Mouse (Mus musculus): ENCODE results near the gene Ggt6.

The Ggt6 gene

DNA sequence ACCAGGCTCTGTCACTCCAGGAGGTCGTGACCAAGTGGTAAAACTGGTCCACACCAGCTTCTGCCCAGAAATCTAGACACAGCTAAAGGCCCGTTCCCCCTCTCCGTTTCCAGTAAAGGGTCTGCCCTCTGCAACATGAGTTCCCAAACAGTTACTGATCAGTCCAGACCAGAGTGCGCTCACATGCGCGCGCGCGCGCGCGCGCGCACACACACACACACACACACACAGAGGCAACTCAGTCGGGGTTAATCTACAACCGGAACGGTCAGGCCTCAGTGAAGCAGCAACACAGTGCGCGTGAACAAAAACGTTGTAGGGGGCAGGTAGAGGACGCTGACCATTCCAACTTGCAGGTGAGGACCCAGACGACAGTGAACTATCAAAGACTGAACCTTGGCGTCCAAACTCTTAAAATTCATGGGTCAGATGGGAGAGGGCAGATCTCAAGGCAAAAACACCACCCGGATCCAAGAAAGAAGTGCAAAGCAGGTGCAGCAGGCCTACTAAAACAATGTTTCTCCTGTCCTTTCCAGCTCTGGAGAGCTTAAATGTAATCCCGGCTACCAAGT, 24.7 kb upstream of the Ggt6 start:
- CTCF ChIA-PET = no interaction called here

DNA sequence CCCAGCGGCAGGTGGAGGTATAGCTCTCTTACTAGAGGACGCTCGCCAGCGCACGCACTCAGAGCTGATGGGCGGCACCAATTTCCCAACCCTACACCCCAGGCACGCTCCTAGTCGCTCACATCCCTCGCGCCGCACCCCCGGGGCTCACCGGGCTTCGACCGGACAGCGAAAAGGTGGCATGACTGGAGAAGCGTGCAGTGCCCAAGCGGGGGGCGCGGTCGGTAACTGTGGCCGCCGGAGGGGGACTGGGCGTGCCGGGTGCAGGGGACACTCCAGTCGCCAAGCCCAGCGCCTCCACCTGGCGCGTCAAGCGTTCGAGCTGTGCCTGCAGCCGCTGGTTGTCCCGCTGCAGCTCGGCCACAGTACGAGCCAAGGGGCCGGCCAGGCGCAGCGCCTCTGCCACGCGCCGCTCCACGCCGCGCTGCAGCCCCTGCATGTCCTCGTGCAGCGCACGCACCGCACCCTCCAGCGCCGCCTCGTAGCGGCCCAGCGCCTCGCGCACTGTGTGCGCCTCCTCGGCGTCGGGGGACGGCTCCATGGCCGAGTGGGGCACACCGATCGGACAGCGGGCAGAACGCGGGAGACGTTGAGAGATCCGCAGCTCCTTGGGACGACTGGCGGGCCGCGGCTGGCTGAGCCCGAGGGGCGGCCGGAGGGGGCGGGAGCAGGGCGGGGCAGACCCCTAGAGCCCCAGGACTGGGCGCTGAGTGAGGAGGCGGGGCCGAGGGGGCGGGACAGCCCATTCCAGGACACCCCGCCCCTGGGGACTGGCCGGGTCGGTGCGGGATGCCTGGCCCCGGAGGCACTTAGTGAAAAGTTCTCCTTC, 24.0 kb upstream of the Ggt6 start, which contains the start of gene Smtnl2:
Smtnl2 (minus strand) TSS at position 621 of the 829 bp plus-strand sequence.
- CTCF ChIA-PET = no interaction called here

DNA sequence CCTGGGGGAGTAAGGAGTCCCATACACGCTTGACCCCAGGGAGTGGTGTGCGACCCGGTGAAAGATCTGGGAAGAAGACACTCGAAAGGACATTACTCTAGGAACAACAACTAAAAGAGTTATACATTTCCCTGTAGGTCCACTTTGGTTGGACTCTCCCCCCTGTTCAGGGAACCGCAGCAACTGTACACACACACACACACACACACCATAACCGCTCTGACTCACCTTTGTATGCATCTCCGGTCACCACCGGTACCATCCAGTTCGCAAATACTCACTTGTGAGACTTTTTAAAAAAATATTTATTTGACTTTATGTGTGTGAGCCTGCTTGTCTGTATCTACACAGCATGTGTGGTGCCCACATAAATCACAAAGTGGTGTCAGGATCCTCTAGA, 23.4 kb upstream of the Ggt6 start:
- CTCF ChIA-PET = no interaction called here

DNA sequence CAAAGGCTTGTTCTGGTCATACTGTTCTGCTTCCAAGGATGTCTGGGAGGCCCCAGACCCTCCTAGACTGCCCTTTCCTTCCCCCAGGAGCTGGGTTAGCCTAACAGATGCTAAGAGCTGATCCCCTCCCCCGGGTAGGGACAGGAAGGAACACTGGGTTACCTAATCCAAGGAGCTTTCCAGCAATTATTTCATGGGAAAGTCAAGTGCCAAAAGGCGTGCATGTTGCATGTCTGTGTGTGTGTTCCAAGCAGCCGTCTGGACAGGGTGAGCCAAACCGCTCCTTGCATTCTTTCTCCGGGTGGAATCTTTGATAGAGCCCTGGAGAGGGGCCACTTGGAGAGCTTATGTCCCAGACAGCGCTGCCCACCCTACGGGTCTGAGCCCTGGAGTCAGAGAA, 22.3 kb upstream of the Ggt6 start:
- CTCF ChIA-PET = interaction anchor here (0.7 kb wide), 1 partner anchor 70 kb away, joined by 6 read pairs; no protein-coding TSS in a partner anchor

DNA sequence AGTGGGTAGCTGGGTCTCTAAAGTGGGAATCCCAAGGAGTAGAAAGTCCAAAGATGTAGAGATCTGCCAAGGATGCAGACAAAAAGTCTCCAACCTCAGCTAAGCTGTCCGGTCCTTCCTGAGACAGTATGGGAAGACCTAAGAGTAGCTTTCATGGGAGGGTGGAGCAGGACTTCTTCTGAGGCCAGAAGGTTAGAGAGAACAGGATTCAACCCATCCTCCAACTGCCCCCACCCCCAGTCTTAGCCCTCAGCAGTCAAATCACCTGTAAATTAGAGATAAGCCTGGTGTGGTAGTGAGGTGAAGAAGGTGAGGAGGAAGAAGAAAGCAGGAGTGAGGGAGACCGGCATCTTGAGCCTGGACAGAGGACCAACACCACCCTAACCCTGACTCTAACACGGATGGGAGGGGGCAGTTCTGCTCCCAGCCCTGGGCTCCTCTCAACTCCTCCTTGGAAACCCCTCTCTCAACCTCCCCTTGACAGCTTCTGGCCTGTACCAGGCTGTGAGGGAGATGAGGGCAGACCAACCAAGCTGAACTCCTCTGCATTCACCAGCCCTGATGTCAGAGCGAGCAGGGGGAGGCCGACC, 21.6 kb upstream of the Ggt6 start:
- CTCF ChIA-PET = no interaction called here

DNA sequence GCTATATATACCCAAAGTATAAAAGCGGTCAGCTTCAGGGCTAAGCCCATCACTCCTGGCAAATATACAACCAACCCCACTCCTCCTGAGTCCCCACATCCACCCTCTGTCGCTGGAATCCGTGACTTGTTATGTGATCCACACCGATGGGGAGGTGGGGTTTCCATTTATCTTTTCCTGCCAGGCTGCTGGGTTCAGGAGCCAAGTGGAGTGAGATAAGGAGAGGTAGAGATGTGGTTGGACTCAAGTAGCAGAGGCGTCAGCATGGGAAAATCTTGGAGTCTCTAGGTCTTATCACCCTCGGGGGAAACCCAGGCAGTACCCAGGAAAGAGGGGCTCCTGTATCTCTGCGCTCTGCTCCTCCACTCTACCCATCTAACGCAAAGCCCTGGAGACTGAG, 20.2 kb upstream of the Ggt6 start:
- CTCF ChIA-PET = no interaction called here

DNA sequence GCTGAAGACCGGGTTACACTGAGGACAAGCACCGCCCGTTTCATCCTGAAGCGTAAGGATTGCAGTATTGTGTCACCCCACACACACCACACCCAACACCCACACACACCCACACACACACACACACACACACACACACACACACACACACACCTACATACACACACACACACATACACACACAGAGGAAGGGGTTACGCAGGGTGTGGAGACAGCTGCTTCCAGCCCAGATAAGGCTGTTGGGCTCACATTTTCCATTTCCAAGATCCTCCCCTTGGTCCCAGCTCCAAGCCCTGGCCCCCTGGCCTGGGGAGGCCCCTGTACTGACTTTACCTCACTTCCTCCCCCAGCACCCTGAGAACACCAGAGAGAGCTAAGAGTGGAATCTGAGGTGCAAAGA, 18.7 kb upstream of the Ggt6 start:
- CTCF ChIA-PET = interaction anchor here (0.7 kb wide), 1 partner anchor 76 kb away, joined by 12 read pairs; no protein-coding TSS in a partner anchor

DNA sequence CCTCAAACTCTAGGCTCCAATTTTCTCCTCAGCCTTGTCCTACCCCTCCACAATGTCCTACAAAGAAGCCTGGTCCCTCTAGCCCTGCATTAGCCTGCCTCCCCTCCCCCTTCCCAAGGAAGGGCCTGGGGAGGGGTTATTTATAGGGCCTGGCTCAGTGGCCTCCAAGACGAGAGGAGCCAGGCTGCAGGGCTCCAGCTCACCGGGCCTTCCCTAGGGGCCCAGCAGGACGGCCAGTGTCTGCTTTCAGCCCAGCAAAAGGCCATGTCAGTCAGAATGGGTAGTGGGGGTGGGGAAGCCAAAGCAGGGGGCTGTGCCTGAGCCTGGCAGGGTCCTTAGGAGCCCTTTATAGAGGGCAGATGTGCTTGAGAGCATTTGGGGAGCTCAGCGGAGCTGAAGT, 17.9 kb upstream of the Ggt6 start:
- CTCF ChIA-PET = no interaction called here

DNA sequence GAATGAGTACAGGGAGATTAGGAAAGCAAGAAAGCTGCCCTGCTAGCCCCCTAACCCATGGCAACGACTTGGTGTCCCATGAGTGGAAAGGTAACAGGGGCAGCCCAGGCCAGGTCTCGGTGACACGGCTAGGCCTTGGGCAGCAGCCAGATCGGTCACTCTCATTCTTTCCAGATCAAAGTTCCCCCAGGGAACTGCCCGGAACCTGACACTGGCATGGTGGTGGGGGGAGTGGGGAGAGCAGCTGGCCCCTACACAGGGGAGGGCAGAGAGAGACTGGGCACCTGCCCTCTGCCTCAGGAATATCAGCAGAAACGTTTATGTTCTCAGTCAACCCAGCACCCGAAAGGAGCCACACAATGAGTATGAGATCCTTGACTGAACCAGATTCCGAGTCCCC, 17.1 kb upstream of the Ggt6 start:
- CTCF ChIA-PET = no interaction called here

DNA sequence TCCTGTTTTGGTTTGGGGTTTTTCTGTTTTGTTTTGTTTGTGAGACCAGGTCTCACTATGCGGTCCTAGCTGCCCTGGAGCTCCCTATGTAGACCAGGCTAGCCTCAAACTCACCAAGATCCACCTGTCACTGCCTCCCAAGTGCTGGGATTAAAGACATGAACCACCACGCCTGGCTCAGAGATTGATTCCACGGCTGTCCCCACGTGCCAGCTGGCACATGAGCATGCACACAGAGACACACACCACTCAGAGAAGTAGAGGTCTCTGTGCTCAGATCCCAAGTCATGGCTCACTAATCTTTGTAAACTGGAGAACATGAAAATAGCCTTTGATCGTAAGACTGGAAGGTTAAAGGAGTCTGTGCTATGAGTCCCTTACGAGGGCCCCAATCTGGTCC, 16.3 kb upstream of the Ggt6 start:
- CTCF ChIA-PET = no interaction called here

DNA sequence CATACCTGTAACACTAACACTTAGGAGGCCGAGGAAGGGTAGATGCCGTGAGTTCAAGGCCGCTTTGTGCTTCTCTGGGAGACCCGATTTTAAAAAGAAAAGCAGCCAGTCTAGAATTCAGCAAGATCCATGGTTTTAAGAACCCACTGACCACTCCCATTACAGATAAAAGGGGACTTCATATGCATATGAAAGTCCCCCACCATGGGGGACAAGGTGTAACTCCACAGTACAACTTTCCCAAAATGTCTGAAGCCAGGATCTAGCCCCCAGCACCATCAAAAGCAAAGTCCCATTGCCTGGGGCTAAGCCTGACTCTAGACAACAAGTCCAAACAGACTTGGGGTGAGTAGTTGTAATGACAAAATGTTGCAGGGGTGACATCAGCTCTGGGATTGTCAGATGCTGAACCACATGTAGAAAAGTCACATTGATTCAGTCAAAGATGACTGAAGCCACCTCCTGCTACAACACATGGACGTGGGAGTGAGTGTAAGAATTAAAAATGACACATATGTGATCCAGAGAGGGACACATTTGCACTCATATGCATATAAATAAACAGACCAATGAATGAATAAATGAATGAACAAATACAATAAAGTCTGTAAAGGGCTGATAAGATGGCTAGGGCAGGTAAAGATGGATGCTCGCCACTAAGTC, 14.7 kb upstream of the Ggt6 start:
- CTCF ChIA-PET = no interaction called here

DNA sequence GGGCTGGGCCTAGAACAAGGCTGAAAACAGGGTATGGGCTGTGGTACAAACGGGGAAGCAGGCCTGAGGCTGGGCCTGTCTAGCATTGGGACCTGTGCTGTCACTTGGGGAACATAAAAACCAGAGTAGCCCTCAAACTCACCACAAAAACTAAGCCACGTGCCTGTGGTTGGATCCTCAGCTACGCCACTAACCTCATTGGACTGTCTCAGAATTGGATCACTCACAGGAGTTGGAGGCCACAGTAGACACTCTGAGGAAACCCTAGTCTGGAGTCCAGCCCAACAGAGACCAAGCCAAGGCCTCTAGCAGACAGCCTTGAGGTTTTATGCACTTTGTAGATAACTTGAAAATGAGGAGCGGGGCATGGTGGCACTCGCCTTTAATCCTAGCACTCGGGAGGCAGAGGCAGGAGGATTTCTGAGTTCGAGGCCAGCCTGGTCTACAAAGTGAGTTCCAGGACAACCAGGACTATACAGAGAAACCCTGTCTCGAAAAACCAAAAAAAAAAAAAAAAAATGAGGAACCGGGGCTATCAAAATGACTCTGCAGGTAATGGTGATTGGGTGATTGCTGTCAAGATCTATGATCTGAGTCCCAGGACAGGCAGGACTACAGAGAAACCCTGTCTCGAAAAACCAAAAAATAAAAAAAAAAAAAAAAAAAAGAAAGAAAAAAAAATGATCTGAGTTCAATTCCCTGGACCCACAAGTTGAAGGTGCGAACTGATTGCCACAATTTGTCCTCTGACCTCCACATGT, 13.6 kb upstream of the Ggt6 start:
- CTCF ChIA-PET = no interaction called here

DNA sequence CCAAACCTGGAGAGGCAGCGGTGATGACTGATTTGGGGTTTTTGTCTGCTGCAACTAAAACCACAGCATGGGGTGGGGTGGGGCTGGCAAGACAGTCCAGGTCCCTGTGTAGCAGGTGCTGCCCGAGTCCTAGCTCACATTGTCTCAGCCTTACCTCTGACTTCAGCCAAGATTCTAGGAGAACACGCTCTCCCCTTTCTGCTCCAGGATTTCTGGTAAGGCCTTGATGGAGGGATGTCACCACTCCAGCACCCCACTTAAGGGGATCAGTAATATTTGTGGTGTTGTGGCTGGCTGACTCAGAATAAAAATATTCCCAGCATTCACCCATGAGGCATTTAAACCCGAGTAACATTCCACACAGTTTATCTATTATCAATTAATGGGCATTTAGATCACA, 11.6 kb upstream of the Ggt6 start:
- CTCF ChIA-PET = no interaction called here

DNA sequence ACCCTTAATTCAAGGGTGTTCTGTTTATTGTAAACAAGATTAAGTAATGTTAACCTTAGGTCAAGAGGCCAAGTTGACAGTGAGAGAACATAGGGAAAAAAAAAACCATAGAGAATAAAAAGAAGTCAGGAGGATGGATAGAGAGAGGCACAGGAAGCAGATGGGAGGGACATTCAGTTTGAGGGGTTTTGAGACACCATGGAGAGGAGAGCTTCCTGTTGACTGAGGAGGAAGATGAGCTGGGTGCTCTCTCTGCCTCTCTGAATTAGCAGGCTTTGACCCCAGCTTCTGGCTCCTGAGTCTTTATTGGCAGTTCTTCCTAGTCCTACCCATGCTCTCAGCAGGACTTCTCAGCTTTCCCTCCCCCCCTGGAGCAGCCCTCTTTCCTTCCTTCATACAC, 10.1 kb upstream of the Ggt6 start:
- CTCF ChIA-PET = no interaction called here

DNA sequence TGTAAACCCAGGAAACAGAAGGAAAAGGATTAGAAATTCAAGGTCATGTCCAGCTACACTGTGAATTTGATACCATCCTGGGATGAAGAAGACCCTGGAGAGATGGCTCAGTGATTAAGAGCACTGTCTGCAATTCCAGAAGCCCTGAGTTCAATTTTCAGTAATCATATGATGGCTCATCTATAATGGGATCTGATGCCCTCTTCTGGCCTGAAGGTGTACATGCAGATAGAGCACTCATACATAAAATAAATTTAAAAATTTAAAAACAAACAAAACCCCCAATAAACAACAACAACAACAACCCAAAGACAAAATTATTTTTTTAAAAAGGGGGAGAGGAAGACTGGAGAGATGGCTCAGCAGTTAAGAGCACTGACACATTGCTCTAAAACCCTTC, 8.4 kb upstream of the Ggt6 start:
- CTCF ChIA-PET = interaction anchor here (1.0 kb wide), 1 partner anchor 83 kb away, joined by 3 read pairs; no protein-coding TSS in a partner anchor

DNA sequence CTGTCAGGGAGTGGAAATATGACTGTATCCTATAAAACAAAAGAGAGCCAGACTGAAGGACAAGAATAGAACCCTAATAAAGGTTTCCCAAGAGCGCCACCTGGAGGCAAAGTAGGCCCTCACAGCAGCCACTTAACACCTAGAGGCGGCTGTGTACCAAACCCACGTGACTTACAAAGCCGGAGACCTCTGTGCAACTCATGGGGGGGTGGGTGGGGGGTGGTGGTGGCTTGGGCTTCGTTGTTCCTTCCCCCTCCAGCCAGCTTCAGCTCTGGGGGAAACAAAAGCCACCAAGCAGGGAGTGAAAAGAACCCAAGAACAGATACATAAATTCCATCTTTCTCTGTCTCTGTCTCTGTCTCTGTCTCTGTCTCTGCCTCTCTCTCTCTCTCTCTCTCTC, 6.6 kb upstream of the Ggt6 start:
- CTCF ChIA-PET = interaction anchor here (0.7 kb wide), 1 partner anchor 67 kb away, joined by 3 read pairs; no protein-coding TSS in a partner anchor

DNA sequence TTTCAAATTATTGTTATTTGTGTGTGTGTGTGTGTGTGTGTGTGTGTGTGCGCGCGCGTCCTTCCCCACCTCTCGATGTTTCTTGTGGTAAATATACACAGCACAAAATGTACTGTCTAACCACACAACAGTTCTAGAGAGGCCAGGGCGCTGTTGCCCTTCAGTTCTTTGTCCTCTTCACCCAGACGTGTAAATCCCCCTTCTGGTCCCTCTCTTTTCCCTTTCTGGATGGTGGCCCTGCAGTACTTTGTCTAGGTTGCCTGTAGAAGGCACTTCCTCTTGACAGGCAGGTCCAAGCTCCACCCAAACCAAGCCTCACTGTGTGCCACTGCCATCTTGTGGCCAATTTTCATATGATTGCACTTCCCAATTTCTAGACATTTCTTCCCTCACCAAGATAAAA, 6.0 kb upstream of the Ggt6 start:
- CTCF ChIA-PET = interaction anchor here (1.0 kb wide), 1 partner anchor 10 kb away, joined by 3 read pairs; no protein-coding TSS in a partner anchor

DNA sequence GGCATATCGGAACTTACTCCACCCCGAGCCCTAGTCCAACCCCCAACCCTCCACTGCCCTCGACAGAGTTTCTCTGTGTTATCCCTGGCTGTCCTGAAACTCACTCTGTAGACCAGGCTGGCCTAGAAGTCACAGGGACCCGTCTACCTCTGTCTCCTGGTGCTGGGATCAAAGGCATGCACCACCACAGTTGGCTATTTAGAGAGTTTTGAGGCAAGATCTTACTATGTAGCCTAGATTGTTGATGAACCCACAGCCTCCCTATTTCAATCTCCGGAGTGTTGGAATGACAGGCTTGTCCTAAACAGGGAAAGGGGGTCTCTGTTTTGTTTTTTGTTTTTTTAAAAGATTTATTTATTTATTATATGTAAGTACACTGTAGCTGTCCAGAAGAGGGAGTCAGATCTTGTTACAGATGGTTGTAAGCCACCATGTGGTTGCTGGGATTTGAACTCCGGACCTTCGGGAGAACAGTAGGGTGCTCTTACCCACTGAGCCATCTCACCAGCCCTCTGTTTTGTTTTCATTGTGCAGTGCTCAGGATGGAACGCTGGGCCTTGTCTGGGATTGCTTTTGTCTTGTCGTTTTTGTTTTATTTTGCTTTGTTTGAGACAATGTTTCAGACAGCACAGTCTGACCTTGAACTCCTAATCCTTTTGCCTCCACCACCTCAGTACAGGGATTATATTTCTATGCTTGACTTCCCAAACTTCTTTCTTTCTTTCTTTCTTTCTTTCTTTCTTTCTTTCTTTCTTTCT, 4.8 kb upstream of the Ggt6 start:
- CTCF ChIA-PET = interaction anchor here (0.6 to 1.0 kb wide), 2 partner anchors 9 to 777 kb away, joined by 3 to 5 read pairs; no protein-coding TSS in a partner anchor

DNA sequence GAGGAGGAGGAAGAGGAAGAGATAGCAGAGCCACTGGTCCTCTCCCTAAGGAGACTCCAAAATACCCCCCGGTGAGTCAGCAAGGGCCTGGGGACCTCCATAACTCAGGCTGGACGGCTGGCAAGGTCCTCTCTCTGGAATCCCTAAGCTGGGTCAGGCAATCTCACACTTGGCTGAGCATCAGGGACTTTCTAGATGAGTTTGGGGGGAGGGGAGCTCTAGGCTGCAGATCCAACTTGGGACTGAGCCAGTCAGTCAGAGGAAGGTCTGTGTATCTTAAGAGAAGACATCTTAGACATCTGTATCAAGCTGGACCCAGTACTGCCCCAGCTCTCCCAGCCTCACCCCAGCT, 344 bp downstream of the Ggt6 start:
- CTCF ChIA-PET = interaction anchor here (1.1 kb wide), 1 partner anchor 95 kb away, joined by 4 read pairs; no protein-coding TSS in a partner anchor

DNA sequence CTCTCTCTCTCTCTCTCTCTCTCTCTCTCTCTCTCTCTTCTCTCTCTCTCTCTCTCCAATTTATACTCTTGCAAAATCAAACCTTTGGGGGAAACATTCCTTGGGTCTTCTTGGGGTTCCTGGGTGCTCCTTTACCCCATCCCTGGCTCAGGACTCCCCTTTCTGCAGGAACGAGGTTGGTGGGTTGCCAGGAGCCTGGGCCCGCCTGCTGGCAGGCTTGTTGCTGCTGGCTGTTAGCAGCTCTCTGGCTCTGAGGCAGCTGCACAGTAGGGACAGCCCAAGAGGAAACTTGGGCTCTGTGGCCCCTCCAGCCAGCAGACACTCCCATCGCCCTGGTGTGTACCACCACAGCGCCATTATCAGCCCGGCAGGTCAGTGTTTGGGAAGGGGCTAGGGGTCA, 945 bp downstream of the Ggt6 start:
- CTCF ChIA-PET = interaction anchor here (1.1 kb wide), 1 partner anchor 96 kb away, joined by 4 read pairs; no protein-coding TSS in a partner anchor

Data from spleen, embryonic (tissue).